Mouse (Mus musculus): ENCODE measurements around the gene Dnaja1.

Dnaja1 gene

DNA sequence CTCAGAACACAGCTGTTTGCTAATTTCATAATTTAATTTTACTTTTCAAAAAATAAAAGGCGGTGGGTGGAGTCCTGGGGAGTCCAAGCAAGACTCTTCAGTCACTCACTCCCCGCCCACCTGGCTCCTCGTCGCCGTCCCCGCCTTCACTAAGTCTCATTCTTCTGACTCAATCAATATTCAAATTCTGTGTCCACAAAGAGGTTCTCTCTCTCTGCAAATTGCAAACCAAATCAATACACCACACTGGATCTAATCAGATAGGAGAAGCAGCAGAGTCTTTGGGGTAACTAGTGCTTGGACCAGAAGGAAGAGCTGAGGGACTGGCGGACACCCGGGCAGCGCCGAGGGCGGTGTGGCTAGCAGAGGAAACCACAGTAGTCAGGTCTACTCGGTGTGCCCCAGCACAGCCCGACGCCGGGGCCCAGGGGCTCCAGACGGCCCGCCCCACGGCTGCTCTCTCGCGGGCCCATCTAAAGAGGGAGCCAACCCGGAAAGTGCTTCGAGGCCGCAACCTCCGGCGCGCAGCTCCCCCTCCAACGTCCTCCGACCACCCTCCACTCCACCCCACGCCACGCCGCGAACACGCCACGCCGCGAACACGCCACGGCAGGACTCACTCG, 35.3 kb downstream of the Dnaja1 start:
- no peak for DNase-seq (ENCODE audit: low spot score)

DNA sequence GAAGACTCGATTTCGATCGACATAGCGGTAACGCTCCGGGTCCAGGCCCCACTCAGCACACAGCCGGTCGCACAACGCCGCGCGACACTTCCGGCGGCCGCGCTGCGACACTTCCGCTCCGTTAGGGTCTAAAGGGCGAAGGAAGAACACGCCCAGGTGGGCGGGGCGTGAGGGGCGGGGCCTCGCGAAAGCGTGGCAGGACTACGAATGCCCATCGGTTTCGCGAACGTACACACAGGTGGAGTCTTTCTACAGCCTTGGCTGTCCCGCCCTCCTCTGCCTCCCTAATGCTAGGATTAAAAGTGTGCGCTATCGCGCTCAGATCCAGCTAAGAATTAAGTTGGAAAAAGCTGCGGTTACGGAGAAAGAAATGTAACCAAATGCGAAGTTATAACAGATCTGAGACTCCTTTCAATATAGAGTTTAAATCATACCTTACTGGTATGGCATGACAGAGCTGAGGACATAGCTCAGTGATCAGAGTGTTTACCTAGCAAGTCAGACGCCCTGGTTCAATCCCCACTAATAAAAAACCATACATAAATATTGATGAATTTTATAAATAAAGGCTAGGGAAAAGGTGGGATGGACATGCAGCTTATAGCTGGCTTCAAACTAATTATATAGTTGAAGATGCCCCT, 36.0 kb downstream of the Dnaja1 start, which contains the start of gene Smu1:
TSS of gene Smu1 (minus strand) at position 144 of the 641 bp plus-strand sequence.
- peak; percentile 90 for DNase-seq (ENCODE audit: low spot score)

DNA sequence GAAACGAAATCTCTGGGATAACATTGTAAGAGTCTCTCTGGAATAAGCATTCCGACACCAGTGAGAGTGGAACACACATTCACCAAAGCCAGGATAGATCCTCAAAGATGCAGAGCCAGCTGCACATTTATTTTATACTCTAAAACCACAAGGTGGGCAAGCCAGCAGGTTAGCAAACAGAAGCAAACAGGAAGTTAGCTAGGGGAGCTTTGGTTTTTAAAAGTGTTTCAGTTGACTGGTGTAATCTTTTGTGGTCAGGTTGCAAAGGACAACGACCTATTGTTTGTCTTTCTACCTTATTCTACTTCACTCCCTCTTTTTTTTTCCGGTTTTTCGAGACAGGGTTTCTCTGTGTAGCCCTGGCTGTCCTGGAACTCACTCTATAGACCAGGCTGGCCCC, 37.9 kb downstream of the Dnaja1 start:
- DNase-seq (ENCODE audit: low spot score): no peak

DNA sequence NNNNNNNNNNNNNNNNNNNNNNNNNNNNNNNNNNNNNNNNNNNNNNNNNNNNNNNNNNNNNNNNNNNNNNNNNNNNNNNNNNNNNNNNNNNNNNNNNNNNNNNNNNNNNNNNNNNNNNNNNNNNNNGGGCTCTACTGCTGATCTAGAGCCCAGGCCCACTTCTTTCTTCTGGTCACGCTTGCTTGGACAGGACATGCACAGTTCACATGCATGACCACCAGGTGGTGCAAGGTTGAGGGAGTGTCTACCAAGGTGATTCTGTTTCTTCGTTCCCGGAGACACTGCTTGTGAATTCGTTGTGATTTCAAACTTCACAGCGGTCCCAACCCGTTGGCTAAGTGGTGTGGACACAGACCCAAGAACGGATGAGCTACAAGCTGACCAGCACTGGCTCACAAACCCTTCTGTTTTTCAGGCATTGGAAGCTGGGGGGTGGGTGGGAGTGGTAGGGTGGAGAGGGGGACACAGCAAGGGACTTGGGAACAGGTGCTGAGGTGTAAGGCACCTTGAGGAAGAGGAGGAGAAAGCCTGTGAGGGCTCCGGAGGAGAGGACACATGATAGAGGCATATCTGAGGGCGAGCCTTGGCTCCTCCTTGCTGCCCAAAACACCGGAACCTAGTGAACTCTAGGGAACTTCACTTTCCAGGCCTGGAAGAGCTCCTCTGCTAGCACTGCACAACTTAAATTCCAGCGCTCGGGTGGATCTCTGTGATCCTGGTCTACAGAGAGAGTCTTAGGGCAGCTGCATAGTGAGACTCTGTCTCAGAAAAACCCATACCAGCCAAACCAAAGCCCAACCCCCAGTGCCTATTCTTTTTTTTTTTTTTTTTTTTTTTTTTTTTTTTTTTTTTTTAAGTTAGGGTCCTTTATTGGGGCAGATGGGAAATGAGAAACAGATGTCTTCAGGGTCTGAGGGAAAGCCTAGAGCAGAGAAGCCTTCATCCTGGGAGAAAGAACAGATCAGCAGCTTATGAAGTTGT, 52.6 kb downstream of the Dnaja1 start:
- DNase-seq (ENCODE audit: low spot score): peak; percentile 59

DNA sequence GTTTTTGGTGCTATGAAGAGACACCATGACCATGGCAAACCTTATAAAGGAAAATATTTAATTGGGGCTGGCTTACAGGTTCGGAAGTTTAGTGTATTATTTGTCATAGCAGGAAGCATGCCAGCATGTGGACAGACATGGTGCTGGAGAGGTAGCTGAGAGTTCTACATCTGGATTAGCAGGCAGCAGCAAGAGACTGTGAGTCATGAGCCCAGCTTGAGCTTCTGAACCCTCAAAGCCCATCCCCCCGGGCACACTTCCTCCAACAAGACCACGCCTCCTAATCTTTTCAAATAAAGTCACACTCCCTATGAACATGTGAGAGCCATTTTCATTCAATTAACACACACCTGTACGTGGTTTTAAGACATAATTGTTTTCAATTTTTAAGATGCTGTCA, 54.5 kb downstream of the Dnaja1 start:
- no peak for DNase-seq (ENCODE audit: low spot score)

DNA sequence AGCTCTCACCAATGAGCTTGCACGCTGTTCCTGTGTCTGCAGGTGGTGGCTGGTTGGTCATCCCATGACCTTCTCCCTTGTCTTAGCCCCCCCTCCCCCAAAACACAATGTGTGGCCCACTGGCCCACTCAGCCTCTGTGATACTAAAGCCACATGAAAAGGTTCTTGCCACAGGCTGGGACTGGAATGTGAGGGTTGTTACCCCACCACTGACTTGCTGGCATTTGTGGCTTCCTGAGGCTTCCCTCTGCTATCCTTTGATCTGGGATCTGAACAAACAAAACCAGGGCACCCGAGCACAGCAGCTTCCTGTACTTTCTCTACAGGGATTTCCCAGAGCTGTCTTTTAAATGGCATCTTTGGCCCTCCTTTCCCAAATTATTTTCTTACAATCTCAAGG, 55.2 kb downstream of the Dnaja1 start:
- no peak for DNase-seq (ENCODE audit: low spot score)

DNA sequence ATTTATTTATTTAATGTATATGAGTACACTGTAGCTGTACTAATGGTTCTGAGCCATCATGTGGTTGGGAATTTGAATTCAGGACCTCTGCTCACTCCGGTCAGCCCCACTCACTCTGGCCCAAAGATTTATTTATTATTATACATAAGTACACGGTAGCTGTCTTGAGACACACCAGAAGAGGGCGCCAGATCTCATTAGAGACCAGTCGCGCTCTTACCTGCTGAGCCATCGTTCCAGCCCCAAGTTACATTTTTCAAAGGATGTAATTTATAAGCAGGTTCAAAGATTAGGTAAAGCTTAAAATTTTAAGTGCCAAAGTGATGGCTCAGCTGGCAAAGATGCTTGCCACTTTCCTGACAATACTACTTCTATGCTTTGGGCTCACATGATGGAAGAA, 56.7 kb downstream of the Dnaja1 start:
- DNase-seq (ENCODE audit: low spot score): no peak

DNA sequence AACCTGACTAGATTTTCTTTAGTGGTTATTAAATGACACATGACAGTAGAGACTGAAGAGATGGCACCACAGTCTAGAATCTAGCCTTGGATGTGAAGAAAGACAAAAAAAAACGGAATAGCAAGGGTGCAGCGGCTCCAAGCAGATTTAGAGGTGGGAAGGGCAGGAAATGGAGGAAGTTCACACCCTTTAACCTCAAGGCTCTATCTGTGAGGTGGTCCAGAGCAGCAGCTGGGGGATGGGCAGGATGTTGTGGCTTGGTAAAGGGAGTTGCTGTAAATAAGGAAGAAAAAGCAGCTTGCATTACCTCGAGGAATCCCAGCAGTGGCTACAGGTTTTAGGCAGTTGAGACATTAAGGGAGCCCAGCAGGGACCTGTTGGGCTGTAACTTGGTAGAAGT, 59.2 kb downstream of the Dnaja1 start:
- DNase-seq (ENCODE audit: low spot score): no peak

DNA sequence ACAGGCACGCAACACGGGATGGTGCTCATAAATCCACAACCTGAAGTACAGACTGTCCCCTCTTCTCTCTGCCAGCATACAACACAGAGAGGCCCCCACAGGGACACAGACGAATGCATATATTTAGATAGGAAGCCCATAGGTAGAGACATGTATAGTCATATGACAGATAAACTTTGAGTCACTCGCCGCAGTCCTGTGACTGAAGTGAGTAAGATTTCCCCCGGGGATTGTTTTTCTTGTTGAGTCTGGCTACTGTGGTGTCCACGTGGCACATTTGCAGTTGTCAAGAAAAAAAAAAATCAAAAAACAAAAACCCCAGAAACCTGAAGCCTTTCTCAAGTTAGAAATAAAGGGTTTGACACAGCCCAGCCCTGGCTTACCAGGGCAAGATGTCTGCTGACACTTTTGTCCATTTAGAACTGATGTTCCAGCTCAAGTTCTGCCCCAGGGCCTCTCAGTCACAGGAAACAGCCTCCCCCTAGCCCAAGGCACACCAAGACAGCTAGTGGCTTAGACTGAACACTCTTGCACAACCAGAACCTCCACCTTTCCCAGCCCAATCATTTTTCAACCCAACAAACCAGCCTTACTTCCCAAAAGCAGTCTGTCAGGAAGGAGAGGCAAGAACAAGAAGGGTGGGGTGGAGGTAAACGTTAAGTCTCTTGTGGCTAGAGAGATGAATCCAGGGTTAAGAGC, 60.0 kb downstream of the Dnaja1 start:
- no peak for DNase-seq (ENCODE audit: low spot score)

DNA sequence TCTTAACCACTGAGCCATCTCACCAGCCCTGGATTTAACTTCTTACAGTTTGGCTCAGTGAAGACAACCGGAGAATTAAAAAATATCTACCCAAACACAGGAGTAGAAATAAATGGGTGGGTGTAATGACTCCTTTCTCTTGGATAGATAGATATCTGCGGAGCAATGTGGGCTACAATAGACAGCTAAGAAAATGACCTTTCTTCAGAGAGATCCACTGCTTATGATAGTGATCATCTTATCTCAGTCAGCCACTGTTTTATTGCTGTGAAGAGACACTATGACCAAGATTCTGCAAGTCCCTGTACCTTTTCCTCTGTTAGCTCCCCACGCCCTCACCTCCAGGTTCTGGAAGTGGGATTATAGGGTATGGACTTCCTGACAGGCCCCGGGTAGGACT, 61.1 kb downstream of the Dnaja1 start:
- no peak for DNase-seq (ENCODE audit: low spot score)

DNA sequence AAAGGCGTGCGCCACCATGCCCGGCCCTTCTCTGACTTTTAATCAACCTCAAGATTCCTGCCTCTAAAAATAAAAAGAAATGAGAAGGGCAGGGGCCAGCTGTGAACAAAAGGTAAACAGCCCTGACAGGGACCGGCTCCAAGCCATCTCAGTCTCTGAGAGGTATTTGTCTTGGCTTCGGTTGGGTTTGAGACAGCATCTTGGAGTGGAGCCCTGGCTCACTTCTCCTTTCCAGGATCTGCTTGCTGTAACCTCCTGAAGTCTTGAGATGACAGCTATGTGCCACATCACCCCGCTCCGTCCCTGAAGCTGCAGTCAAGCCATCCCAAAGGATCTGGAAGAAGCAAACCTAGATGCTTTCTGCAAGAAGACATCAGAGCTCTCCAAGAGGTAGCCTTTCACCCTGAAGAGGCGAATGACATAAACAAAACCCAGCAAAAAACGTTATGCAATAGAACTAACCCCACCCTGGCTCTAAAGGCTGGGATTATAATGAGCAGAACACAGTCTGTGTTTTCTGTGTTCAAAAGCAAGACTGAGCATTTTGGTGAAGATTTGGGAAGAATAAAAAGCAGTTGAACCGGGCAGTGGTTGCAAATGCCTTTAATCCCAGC, 62.7 kb downstream of the Dnaja1 start:
- DNase-seq (ENCODE audit: low spot score): no peak

DNA sequence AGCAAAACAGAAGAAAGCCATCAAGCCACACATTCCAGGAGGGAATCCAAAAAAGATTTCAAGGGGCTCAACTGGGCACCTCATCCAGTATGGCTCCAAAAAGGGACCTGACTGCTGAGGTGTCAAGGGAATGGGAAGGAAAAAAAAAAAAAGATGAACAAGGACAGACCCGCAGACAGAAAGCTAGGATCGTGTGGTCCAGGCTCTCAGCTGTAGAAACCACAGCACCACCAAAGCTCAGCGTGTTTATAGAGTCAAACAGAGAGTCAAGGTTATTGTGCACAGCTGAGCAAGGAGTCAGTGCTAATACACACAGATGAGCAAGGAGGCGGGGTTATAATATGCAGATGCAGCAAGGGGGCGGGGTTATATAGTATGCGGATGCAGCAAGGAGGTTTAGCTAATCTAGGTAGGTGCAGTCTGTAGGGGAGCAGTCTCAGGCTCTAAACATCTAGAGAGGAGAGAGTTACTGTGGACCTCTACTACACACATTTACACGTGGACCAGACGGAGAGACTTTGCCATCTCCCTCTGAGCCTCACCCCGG, 63.7 kb downstream of the Dnaja1 start:
- DNase-seq (ENCODE audit: low spot score): no peak

DNA sequence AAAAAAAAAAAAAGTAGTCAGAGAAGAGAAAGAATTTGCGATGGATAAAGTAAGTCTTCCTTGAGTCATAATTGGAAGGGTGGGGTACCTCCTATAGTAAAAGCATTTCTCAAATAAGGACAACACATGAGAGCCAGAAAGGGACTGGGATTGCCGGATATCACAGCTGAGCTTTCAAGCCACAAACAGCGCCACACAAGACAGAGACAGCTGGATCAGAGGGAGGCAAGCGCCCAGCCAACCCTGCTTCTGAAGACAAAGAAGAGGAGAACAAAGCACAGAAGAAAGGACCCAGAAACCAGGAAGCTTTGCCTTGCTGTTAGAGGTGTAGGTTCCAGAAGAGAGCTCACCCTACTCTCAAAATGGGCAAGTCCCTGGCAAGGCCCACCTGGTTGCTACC, 64.6 kb downstream of the Dnaja1 start:
- DNase-seq (ENCODE audit: low spot score): no peak
